Mouse (Mus musculus) intestine, postnatal 0 days (tissue): ENCODE results near the gene Zbtb42. TPM values are rescaled to one million over a fixed set of nuclear protein-coding genes. Genes with fewer than 3 reads are reported as not detected.

Source experiments
- ATAC-seq: fragments of 200-750 bp; cut with Nextera tagmentation; 2 replicates; pipeline ENCODE4 v1.8.0; 2017; ENCODE audit warnings: mild to moderate bottlenecking, moderate TSS enrichment, moderate library complexity
- H3K27ac ChIP-seq: fragments of 300-500 bp; sonication (generic); 2 replicates; pipeline ENCODE4 v1.5.1; 2014; ENCODE audit warnings: mild to moderate bottlenecking, low read depth, low read length, moderate library complexity
- H3K27me3 ChIP-seq: fragments of 300-500 bp; sonication (generic); replicated peaks from 2 replicates; pipeline ENCODE4 v1.6.1; 2014; ENCODE audit warnings: low read length, mixed read lengths; ENCODE audit not compliant: control insufficient read depth, insufficient read depth
- H3K36me3 ChIP-seq: fragments of 300-500 bp; sonication (generic); 2 replicates; pipeline ENCODE4 v1.6.1; 2014; ENCODE audit warnings: mild to moderate bottlenecking, moderate library complexity; ENCODE audit not compliant: control insufficient read depth, insufficient read depth
- H3K4me1 ChIP-seq: fragments of 300-500 bp; sonication (generic); replicated peaks from 2 replicates; pipeline ENCODE4 v1.6.1; 2014; ENCODE audit warnings: antibody characterized with exemption, low read length, mixed read lengths; ENCODE audit not compliant: control insufficient read depth, insufficient read depth
- H3K4me2 ChIP-seq: fragments of 300-500 bp; sonication (generic); replicated peaks from 2 replicates; pipeline ENCODE4 v1.6.1; 2014; ENCODE audit warnings: low read depth, mild to moderate bottlenecking, moderate library complexity
- H3K4me3 ChIP-seq: fragments of 300-500 bp; sonication (generic); 2 replicates; pipeline ENCODE4 v1.5.1; 2014; ENCODE audit warnings: low read depth, low read length
- H3K9ac ChIP-seq: fragments of 300-500 bp; sonication (generic); 2 replicates; pipeline ENCODE4 v1.6.1; 2014; ENCODE audit warnings: mild to moderate bottlenecking, low read depth, low read length
- H3K9me3 ChIP-seq: fragments of 300-500 bp; sonication (generic); 2 replicates; pipeline ENCODE4 v1.6.1; 2016; ENCODE audit warnings: mixed run types; ENCODE audit not compliant: control insufficient read depth
- CTCF ChIP-seq: sonication (generic); IDR thresholded peaks from 2 replicates; pipeline ENCODE4 v1.5.1; 2016; ENCODE audit warnings: low read depth, mild to moderate bottlenecking, control low read depth, antibody characterized with exemption, moderate library complexity
- WGBS: fragments of 180-500 bp; shearing (Covaris S2); extraction: QIAGEN DNeasy Blood & Tissue Kit; methylation state at CpG from one replicate; pipeline ENCODE4 v1.1.7; 2014; 5-methylcytosine and 5-hydroxymethylcytosine counted together
- polyA plus RNA-seq: library from polyadenylated mRNA; unstranded; fragments of >200 nt; fragmentation: Nextera tagmentation; extraction: Ambion mirVana; gene quantifications from 2 replicates; pipeline ENCODE4 v1.2.1, GENCODE M21; 2015

Gene Zbtb42
- polyA plus RNA-seq, 1 experiment from 2014 or later: 8.3 TPM

GRCm38 (mm10) chr12:112659109-112659508 lies 19.5 kb upstream of the Zbtb42 start:
- H3K4me2 ChIP-seq: no peak overlapping the region
- 83% methylated on average over 6 of the region's 6 CpGs for WGBS
- no peak overlapping the region for H3K27ac ChIP-seq
- peak; percentile 75 for TF ChIP-seq CTCF
- H3K9me3 ChIP-seq: no peaks in the 10 kb centered on the region
- H3K27me3 ChIP-seq: no peaks in the 10 kb centered on the region
- no peak overlapping the region for H3K9ac ChIP-seq
- no peak overlapping the region for H3K4me3 ChIP-seq
- H3K4me1 ChIP-seq: peaks cover 16% of the 10 kb centered on the region
- H3K36me3 ChIP-seq: peaks cover 82% of the 10 kb centered on the region
- ATAC-seq: no peak

DNA sequence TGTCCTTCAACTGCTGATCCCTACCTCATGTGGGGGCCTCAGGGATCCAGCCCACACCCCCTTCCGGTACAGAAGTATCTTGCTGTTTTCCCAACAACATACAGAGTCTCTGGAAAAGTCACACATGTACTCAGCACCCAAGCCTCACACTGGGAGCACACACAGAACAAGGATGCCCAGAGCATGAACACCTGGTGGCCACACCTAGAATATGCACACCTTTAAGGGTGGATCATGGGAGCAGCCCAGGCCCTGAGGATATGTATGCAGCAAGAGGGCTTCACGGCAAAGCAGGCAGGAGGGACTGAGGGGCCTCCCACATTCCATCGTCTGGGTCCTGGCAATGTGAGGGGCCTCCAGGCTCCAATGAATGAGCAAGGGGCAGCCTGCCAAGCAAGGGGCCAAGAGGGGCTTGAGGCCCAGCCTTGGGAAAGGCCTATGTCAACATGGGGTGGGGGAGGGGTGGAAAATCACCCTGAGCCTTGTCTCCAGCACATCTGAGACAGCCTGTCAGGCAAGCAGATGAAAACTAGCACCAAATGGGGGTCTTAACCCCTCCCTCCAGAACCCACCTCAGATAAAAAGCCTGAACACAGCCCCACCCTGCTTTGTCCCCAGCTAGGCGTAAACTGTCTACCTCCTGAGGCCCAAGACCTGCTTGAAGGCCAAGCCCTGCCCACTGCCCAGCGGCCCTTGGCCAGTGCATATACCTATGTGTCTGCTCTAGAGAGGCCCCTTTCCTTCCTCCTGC lies 17.9 kb upstream of the Zbtb42 start:
- H3K4me3 ChIP-seq: no peak overlapping the region
- H3K9me3 ChIP-seq: no peaks in the 10 kb centered on the region
- ATAC-seq: peak; percentile 83
- peaks cover 27% of the 10 kb centered on the region for H3K4me1 ChIP-seq
- H3K4me2 ChIP-seq: peak overlapping the region; percentile 25
- no peak overlapping the region for H3K9ac ChIP-seq
- H3K27me3 ChIP-seq: no peaks in the 10 kb centered on the region
- peak; percentile 60 for TF ChIP-seq CTCF
- peak overlapping the region; percentile 67 for H3K27ac ChIP-seq
- WGBS: 18% methylated on average over 5 of the region's 5 CpGs
- H3K36me3 ChIP-seq: peaks cover 73% of the 10 kb centered on the region

DNA sequence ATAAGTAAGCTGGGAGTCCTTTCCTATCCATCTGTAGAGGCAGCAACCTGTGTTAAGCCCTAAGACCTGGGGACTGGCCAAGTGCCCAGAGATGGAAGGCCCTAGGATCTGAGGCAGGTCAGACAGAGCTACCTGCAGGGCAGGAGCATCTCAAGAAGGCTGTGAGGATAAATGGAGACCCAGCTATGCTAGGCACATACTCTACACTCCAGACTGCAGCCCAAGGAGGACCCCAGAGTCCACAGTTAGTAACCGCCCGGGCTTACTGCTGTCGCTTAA lies 17.4 kb upstream of the Zbtb42 start:
- no peak for TF ChIP-seq CTCF
- Histone ChIP-seq H3K4me1 (peaks cover 28% of the 10 kb centered on the region), H3K27ac (peak overlapping the region; percentile 67), H3K4me2 (peak overlapping the region; percentile 25), H3K9me3 (no peaks in the 10 kb centered on the region), H3K27me3 (no peaks in the 10 kb centered on the region), H3K4me3 (no peak overlapping the region), H3K9ac (no peak overlapping the region), H3K36me3 (peaks cover 73% of the 10 kb centered on the region)
- WGBS: 69% methylated on average over 3 of the region's 3 CpGs
- ATAC-seq: no peak

- Histone ChIP-seq H3K27ac (peak overlapping the region; percentile 67; the same call in 1 of the 2 replicates), H3K9ac (no peak overlapping the region), H3K4me3 (no peak overlapping the region), H3K4me1 (peaks cover 28% of the 10 kb centered on the region), H3K27me3 (no peaks in the 10 kb centered on the region), H3K4me2 (no peak overlapping the region), H3K9me3 (no peaks in the 10 kb centered on the region), H3K36me3 (peaks cover 73% of the 10 kb centered on the region)
- ATAC-seq: no peak
- no peak for TF ChIP-seq CTCF
- 68% methylated on average over 9 of the region's 9 CpGs for WGBS
Measured at GRCm38 (mm10) chr12:112661851-112662250, 16.8 kb upstream of the Zbtb42 start.

GRCm38 (mm10) chr12:112663303-112663702 lies 15.3 kb upstream of the Zbtb42 start:
- no peak for ATAC-seq
- H3K27ac ChIP-seq: no peak overlapping the region
- no peaks in the 10 kb centered on the region for H3K9me3 ChIP-seq
- WGBS: 86% methylated on average over 11 of the region's 11 CpGs
- H3K4me3 ChIP-seq: no peak overlapping the region
- H3K4me1 ChIP-seq: peaks cover 28% of the 10 kb centered on the region
- no peak overlapping the region for H3K4me2 ChIP-seq
- no peak overlapping the region for H3K9ac ChIP-seq
- H3K36me3 ChIP-seq: peaks cover 73% of the 10 kb centered on the region
- no peak for TF ChIP-seq CTCF
- H3K27me3 ChIP-seq: no peaks in the 10 kb centered on the region

DNA sequence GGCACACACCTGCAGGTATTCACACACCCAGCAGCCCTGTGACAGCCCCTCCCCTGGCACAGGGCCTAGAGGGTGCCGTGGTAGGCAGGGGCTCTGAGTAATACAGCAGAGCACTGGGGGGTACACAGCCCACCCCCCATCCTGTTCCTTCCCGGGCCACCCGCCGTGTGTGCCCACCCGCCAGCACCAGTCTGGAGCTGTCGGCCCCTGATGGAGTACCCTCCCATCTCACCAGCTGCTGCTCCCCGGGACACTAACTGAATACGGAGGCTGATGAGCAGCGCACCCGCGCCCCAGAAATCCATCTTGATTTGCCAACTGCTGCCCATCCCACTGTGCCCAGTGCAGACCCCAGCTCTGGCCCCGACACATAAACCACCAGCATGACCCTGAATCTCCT lies 14.9 kb upstream of the Zbtb42 start:
- Histone ChIP-seq H3K4me1 (peaks cover 28% of the 10 kb centered on the region), H3K9ac (no peak overlapping the region), H3K9me3 (no peaks in the 10 kb centered on the region), H3K4me2 (no peak overlapping the region), H3K27me3 (no peaks in the 10 kb centered on the region), H3K27ac (no peak overlapping the region), H3K36me3 (peaks cover 73% of the 10 kb centered on the region), H3K4me3 (no peak overlapping the region)
- no peak for TF ChIP-seq CTCF
- WGBS: 87% methylated on average over 12 of the region's 12 CpGs
- no peak for ATAC-seq
